Comparison of ENCODE assay signal across 8 mouse cellular contexts in genomic region chr3:55587972-55588946, GRCm38 (mm10).
DNase-seq lines count a peak whose midpoint lies in the region; ATAC-seq lines count a peak whose summit lies in the region.

No protein-coding gene starts in this region.

- H3K27ac ChIP-seq in forebrain, embryonic 11.5 days (ENCODE audit: low read depth, low read length) = peak overlapping the region; percentile 46; the same call in 1 of the 2 replicates
- peak overlapping the region; percentile 39 for H3K27ac ChIP-seq in hindbrain, embryonic 14.5 days
- peak overlapping the region; percentile 54 for H3K27ac ChIP-seq in midbrain, embryonic 11.5 days (ENCODE audit: low read depth, low read length)

- no peak overlapping the region for H3K4me3 ChIP-seq in forebrain, embryonic 11.5 days (ENCODE audit: low read depth, low read length)
- no peak overlapping the region for H3K4me3 ChIP-seq in hindbrain, embryonic 14.5 days (replicated peaks; ENCODE audit: low read length)
- no peak overlapping the region for H3K4me3 ChIP-seq in midbrain, embryonic 11.5 days (ENCODE audit: low read depth, low read length)

- no peaks in the 10 kb centered on the region for H3K9me3 ChIP-seq in forebrain, embryonic 11.5 days (ENCODE audit: control insufficient read depth, low read length)
- no peaks in the 10 kb centered on the region for H3K9me3 ChIP-seq in hindbrain, embryonic 14.5 days (ENCODE audit: control insufficient read depth, low read length)
- no peaks in the 10 kb centered on the region for H3K9me3 ChIP-seq in midbrain, embryonic 11.5 days (ENCODE audit: control insufficient read depth, low read length)

- no peak for DNase-seq in frontal cortex, postnatal 10 days (ENCODE audit: low spot score in 2 of 2)
- peak; percentile 74 for DNase-seq in forebrain, embryonic 11.5 days (ENCODE audit: low spot score)
- no peak for DNase-seq in hindbrain, embryonic 14.5 days (ENCODE audit: low spot score)
- DNase-seq in midbrain, embryonic 11.5 days (ENCODE audit: low spot score, missing footprints) = peak; percentile 94
- DNase-seq in adrenal gland, adult 18-20 months (ENCODE audit: low spot score in 2 of 2) = no peak
- DNase-seq in adrenal gland, adult (ENCODE audit: inconsistent age in 2 of 2, low spot score in 1 of 2) = no peak

- peak overlapping the region; percentile 30; the same call in 1 of the 2 replicates for H3K9ac ChIP-seq in forebrain, embryonic 11.5 days (ENCODE audit: low read length)
- H3K9ac ChIP-seq in hindbrain, embryonic 14.5 days = no peak overlapping the region
- peak overlapping the region; percentile 49 for H3K9ac ChIP-seq in midbrain, embryonic 11.5 days (ENCODE audit: low read length)

- ATAC-seq in frontal cortex, adult (ENCODE audit: low TSS enrichment) = 0 out of 2 replicates have a peak, but pooled peaks have one; percentile 9
- ATAC-seq in forebrain, embryonic 11.5 days (replicated peaks; ENCODE audit: low FRiP score) = peak; percentile 86
- peak; percentile 73 for ATAC-seq in hindbrain, embryonic 14.5 days (ENCODE audit: low FRiP score)
- peak; percentile 94 for ATAC-seq in midbrain, embryonic 11.5 days (ENCODE audit: low FRiP score)
- no peak for ATAC-seq in inflammation-experienced regulatory T-cells, adult 6 months

- H3K36me3 ChIP-seq in forebrain, embryonic 11.5 days (ENCODE audit: control insufficient read depth, insufficient read depth, low read length) = no peaks in the 10 kb centered on the region
- H3K36me3 ChIP-seq in hindbrain, embryonic 14.5 days (replicated peaks; ENCODE audit: control insufficient read depth, insufficient read depth) = no peaks in the 10 kb centered on the region
- no peaks in the 10 kb centered on the region for H3K36me3 ChIP-seq in midbrain, embryonic 11.5 days (ENCODE audit: control insufficient read depth, insufficient read depth, low read length)

- H3K27me3 ChIP-seq in forebrain, embryonic 11.5 days (ENCODE audit: control insufficient read depth, insufficient read depth, low read length) = no peaks in the 10 kb centered on the region
- no peaks in the 10 kb centered on the region for H3K27me3 ChIP-seq in hindbrain, embryonic 14.5 days (ENCODE audit: control insufficient read depth, insufficient read depth, low read length)
- H3K27me3 ChIP-seq in midbrain, embryonic 11.5 days (ENCODE audit: control insufficient read depth, insufficient read depth, low read length) = no peaks in the 10 kb centered on the region

- peaks cover 16% of the 10 kb centered on the region for H3K4me1 ChIP-seq in forebrain, embryonic 11.5 days (replicated peaks; ENCODE audit: control insufficient read depth, insufficient read depth, low read length)
- H3K4me1 ChIP-seq in hindbrain, embryonic 14.5 days (replicated peaks; ENCODE audit: control insufficient read depth, insufficient read depth, low read length) = peaks cover 29% of the 10 kb centered on the region
- peaks cover 24% of the 10 kb centered on the region for H3K4me1 ChIP-seq in midbrain, embryonic 11.5 days (ENCODE audit: control insufficient read depth, insufficient read depth, low read length)

- WGBS in forebrain, embryonic 11.5 days = 5% methylated on average over 12 of the region's 12 CpGs
- WGBS in hindbrain, embryonic 14.5 days = 8% methylated on average over 12 of the region's 12 CpGs
- WGBS in midbrain, embryonic 11.5 days = 8% methylated on average over 12 of the region's 12 CpGs

- H3K4me2 ChIP-seq in forebrain, embryonic 11.5 days (ENCODE audit: low read depth, low read length, severe bottlenecking) = peak overlapping the region; percentile 31; the same call in 1 of the 2 replicates
- H3K4me2 ChIP-seq in hindbrain, embryonic 14.5 days (replicated peaks) = no peak overlapping the region
- H3K4me2 ChIP-seq in midbrain, embryonic 11.5 days = peak overlapping the region; percentile 25

Comparison
In these comparisons a context has a peak if more than half of its experiments do, and no peak if none do; other contexts are left out.
1. DNase-seq: peak in forebrain, embryonic 11.5 days (single experiment) and midbrain, embryonic 11.5 days (single experiment); none in frontal cortex, postnatal 10 days (0 of 2), hindbrain, embryonic 14.5 days (single experiment), adrenal gland, adult 18-20 months (0 of 2) and adrenal gland, adult (0 of 2).
2. Peak in every context shown above with its lines, with median percentiles within 50 percentile points of each other: H3K27ac ChIP-seq.